Mouse (Mus musculus) kidney, adult 2 months (tissue): Measurements from ENCODE around the gene Afdn.

ENCODE experiments used
- CTCF ChIP-seq: fragments of 200-500 bp; conservative IDR thresholded peaks from 2 replicates; pipeline ENCODE4 v1.5.1; 2011; ENCODE audit warnings: low read depth, mild to moderate bottlenecking, control low read depth, low read length, moderate library complexity, mixed read lengths; ENCODE audit not compliant: insufficient read depth, insufficient read length
- POLR2A ChIP-seq: fragments of 200-500 bp; IDR thresholded peaks from one replicate; pipeline ENCODE4 v1.6.1; 2011; ENCODE audit warnings: low read depth, low read length, control low read depth

DNA sequence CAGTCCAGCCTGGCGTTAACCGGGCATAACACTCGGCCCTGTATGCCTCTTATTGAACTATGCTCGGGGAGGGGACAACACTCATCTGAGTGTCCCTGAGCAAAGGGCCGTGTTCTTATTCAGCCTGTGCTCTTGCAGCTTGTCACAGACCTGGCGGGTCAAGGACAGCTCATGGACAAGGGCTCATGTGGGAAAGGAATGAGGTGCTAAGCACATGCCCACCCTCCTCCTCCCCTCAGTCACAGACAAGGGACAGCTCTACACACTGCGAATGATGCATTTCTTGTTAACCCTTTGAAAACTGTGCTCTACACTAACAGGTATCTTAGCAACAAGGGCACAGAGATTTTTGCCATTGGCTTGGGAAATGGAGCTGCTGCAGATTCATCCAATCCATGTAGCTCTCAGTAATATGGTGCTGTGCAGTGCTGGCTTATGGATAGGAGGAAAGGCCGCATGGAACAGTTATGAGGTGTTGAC, 24.5 kb upstream of the Afdn start:
- no peak for TF ChIP-seq CTCF
- no peak for TF ChIP-seq POLR2A
